Mouse (Mus musculus) layer of hippocampus, postnatal 10 days (tissue): Measurements from ENCODE around the gene Fxr2. TPM values are rescaled to one million over a fixed set of nuclear protein-coding genes. Genes with fewer than 3 reads are reported as not detected.

Experiments
- DNase-seq, 2 experiments: peaks; one replicate each; pipeline ENCODE4 v3.0.0; 2021; ENCODE audit warnings: low spot score in 2 of 2
- total RNA-seq, 2 experiments: library from RNA; stranded (reverse); gene quantifications; 2 replicates each; pipeline ENCODE4 v1.2.3; 2021

The Fxr2 gene
- total RNA-seq, 2 experiments from 2014 or later, result 99.2 to 103 TPM

GRCm38 (mm10) chr11:69656617-69657461 is 24.0 kb downstream of the Fxr2 start:
- no peak for DNase-seq

GRCm38 (mm10) chr11:69657462-69657881 is 24.7 kb downstream of the Fxr2 start:
- DNase-seq, result no peak

- DNase-seq, result no peak
Measured at GRCm38 (mm10) chr11:69661221-69661881, 28.6 kb downstream of the Fxr2 start.

GRCm38 (mm10) chr11:69662213-69662966 is 29.6 kb downstream of the Fxr2 start, which contains the start of gene Mpdu1:
TSS of gene Mpdu1 (minus strand) at chr11:69662642.
- DNase-seq, result peak; percentile 93 to 94

GRCm38 (mm10) chr11:69662967-69663671 is 30.3 kb downstream of the Fxr2 start:
- DNase-seq, result no peak

- DNase-seq, result no peak
Measured at GRCm38 (mm10) chr11:69663795-69664194, 31.0 kb downstream of the Fxr2 start.

- DNase-seq, result no peak
Measured at GRCm38 (mm10) chr11:69664841-69665240, 32.1 kb downstream of the Fxr2 start.

- no peak for DNase-seq
Measured at GRCm38 (mm10) chr11:69665457-69665960, 32.7 kb downstream of the Fxr2 start.

- DNase-seq, result peak; percentile 60
Measured at GRCm38 (mm10) chr11:69665961-69666664, 33.3 kb downstream of the Fxr2 start, which contains the start of gene Cd68. TSS of gene Cd68 (minus strand) at chr11:69666153.

- no peak for DNase-seq
Measured at GRCm38 (mm10) chr11:69666665-69667005, 33.8 kb downstream of the Fxr2 start.

- DNase-seq, result peak; percentile 92 to 95
Measured at GRCm38 (mm10) chr11:69670786-69671725, 38.3 kb downstream of the Fxr2 start.

GRCm38 (mm10) chr11:69671726-69672124 is 38.9 kb downstream of the Fxr2 start:
- DNase-seq, result no peak

GRCm38 (mm10) chr11:69672211-69672706 is 39.5 kb downstream of the Fxr2 start, which contains the start of gene Eif4a1:
TSS of gene Eif4a1 (minus strand) at chr11:69672423.
- peak; percentile 100 for DNase-seq

- DNase-seq, result no peak
Measured at GRCm38 (mm10) chr11:69679144-69679543, 46.4 kb downstream of the Fxr2 start.

GRCm38 (mm10) chr11:69680136-69680855 is 47.5 kb downstream of the Fxr2 start:
- no peak for DNase-seq

- DNase-seq, result peak; percentile 96 to 97
Measured at GRCm38 (mm10) chr11:69681314-69682208, 48.8 kb downstream of the Fxr2 start, which contains the start of gene Senp3. TSS of gene Senp3 (minus strand) at chr11:69682084.
